Mouse (Mus musculus) heart, postnatal 0 days (tissue): Measurements from ENCODE around the gene Smox.

Experiments
- CTCF ChIP-seq: IDR thresholded peaks from 2 replicates; pipeline ENCODE4 v1.5.1; 2016; ENCODE audit warnings: antibody characterized with exemption, control low read depth, low read depth
- EP300 ChIP-seq: IDR thresholded peaks from 2 replicates; pipeline ENCODE4 v1.6.1; 2016; ENCODE audit warnings: antibody characterized with exemption, low read depth

DNA sequence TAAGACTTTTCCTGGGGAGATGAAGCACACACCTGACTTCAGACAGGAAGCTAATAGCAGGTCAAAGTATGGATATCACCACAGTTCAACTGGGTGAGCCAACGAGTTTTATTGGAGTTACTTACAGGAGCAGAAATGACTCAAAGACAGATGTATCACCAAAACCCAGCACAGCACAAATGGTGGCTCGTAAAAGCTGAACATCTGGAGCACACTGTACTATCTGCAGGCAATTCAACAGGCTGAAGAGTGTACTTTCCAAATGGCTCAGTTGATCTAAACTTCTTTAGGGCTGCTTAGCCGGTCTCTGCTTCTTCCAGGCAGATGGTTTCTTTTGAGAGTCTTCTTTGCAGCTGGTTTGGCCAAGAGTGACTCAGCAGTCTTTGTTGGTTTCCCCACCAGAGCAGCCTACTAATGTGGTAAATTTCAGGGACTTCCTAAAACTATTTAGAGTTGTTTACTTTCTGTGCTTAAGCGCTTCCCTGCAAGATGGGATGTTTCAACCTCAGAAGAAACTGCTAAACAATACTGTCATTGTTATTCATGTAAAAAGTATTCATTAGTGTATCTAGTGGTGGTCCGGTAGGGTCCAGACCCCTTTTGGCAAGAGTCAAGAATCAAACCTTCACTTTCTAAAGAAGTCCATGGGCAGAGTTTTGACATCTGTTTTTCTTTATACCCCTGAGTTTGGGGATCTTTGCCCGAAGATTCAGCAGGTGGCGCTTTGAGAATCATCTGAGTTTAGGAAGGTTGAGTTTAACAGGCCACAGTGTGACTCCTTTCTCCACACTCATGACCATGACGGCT is 48.0 kb upstream of the Smox start:
- peak; percentile 38 for TF ChIP-seq CTCF
- TF ChIP-seq EP300: no peak
